Mouse (Mus musculus) ZHBTc4 (cell line): ENCODE data around the gene Grn.

ENCODE experiments used
- DNase-seq: peaks from one replicate; pipeline ENCODE4 v3.0.0-alpha.2; 2011; ENCODE audit warnings: low read depth, low spot score

Grn gene

GRCm38 (mm10) chr11:102479581-102479980 is 49.5 kb downstream of the Grn start:
- DNase-seq, result no peak

GRCm38 (mm10) chr11:102480111-102480510 is 50.0 kb downstream of the Grn start:
- DNase-seq, result no peak

GRCm38 (mm10) chr11:102480897-102481296 is 50.8 kb downstream of the Grn start:
- DNase-seq, result no peak

- no peak for DNase-seq
Observed at GRCm38 (mm10) chr11:102481779-102482178, 51.7 kb downstream of the Grn start.
